Mouse (Mus musculus): ENCODE data around the gene Tor1aip1.
A peak's percentile ranks its signal among the peaks of the same experiment; 100 is the strongest.

The Tor1aip1 gene

GRCm38 (mm10) chr1:156033921-156034320, 2.4 kb downstream of the Tor1aip1 start:
- no peak for DNase-seq (ENCODE audit: low read depth, low spot score)

GRCm38 (mm10) chr1:156028340-156028975, 7.8 kb downstream of the Tor1aip1 start:
- no peak for DNase-seq (ENCODE audit: low read depth, low spot score)

- DNase-seq (ENCODE audit: low read depth, low spot score) = no peak
These were observed 8.4 kb downstream of the Tor1aip1 start for GRCm38 (mm10) chr1:156027849-156028248.

DNA sequence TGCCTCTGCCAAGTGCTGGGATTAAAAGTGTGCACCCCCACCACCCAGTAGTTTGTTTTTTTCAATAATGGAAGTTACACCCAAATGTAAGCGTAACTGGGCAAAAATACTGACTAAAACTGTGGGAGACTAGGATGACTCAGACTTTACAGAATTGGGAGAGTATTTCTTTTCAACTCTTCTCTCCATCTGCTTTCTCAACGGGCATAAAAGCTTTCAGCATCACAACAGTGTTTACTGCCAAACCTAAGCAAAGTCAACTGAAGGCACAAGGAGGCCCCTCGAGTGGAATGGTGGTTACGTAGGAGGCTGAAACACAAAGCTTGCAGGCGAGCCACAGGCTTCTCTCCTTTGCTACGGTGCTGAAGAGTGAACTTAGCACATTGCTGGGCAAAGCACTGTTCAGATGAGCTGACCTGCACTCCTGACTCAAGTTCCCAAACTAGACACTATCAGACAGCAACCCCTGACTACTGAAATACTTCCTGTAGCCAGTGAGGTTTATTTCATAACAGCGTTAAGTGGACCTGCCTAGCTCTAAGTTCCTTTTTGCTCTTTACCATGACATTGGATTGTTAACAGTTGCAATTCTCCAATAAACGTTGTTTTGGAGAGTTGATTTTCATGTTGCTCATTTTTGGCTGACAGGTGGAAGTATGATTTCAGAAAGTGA, 11.3 kb downstream of the Tor1aip1 start:
- DNase-seq (ENCODE audit: low read depth, low spot score) = no peak

DNA sequence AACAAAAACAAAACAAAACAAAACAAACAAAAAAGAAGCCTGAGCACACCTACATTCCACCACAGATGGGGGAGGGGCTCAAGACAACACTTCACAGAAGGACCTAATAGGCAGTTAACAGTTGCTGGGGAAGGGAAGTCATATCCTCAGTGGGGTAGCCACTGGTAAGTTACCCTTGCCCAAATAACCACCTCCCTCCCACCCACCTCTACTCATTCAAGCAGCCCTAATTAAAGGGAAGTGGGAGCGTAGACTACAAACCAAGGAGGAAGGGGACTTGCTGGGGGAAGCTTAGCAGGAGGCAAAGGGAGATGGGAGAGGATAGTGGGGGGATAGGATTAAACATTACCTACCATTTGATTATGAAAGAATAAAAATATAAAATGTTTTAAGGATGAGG, 15.9 kb downstream of the Tor1aip1 start:
- no peak for DNase-seq (ENCODE audit: low read depth, low spot score)

DNA sequence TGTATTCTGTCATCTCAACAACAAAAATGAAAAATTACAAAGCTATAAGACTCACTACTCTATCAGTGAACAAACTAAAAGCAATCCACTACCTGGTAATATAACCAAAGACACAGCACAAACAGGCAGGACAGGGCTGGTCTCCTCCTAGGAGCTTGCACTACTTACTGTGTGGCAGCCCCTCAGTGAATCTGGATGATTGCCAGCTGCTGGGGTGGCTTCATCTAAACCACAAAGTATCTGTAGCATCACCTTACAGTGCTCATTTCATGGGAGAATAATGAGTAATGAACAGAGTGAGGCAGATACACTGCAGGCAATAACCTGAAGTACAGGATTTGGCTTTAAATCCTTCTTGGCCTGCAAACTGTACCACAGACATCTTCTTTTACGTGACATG, 16.5 kb downstream of the Tor1aip1 start:
- no peak for DNase-seq (ENCODE audit: low read depth, low spot score)

- no peak for DNase-seq (ENCODE audit: low read depth, low spot score)
These were observed 27.3 kb downstream of the Tor1aip1 start for GRCm38 (mm10) chr1:156009003-156009402.

- no peak for DNase-seq (ENCODE audit: low read depth, low spot score)
These were observed 30.4 kb downstream of the Tor1aip1 start for GRCm38 (mm10) chr1:156005906-156006305.

DNA sequence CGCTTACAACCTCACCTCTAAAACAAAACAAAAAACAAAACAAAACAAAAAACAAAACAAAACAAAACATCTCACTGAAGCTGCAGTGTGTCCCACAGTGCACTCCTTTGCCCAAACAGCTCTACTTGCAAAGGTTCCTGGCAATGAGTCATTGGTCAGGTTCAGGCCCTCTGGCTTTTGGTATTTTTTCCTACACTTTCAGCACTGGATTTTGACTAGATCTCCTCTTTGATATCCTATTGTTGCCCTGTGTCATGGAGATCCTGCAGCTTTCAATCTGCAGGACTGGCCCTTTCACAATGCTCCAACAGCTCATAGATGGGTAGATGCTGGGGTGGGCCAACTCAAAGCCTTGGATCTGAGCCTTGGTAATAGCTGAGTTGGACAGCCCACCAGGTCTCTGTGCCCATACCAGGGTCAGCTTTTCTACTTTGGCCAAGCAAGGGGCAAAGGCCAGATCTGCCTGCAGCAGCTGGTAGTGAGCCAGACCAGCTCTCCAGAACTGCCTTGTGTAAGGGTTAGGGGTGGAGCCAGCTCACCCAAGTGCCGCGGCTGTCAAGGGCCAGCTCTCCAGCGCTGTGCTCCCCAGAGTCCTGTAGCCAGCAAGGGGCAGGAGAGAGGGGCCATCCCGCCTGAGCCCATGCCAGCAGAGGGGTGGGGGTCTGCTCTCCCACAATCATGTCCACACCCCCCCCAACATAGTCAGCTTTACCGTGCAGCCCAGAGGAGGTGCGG, 32.9 kb downstream of the Tor1aip1 start:
- DNase-seq (ENCODE audit: low read depth, low spot score) = no peak

DNA sequence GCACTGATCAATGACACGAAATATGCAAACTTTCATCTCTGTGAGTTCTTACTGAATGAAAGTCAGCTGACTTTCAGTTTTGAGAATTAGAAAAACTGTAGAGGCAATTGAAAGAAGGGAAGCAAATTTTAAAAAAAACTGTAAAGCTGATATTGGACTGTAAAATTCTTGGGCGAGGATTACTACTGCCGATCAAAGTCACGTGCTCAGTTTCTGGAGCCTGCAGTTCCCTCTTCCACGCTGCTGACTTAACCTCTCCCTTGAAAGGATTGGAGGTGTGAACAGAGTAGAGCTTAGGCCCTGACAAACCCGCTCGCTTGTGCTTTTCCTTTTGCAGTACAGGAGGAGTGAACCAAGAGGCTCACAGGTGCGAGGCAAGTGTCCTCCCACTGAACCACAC, 33.9 kb downstream of the Tor1aip1 start:
- no peak for DNase-seq (ENCODE audit: low read depth, low spot score)

- DNase-seq (ENCODE audit: low read depth, low spot score) = no peak
These were observed 40.7 kb downstream of the Tor1aip1 start for GRCm38 (mm10) chr1:155995612-155996011.

DNA sequence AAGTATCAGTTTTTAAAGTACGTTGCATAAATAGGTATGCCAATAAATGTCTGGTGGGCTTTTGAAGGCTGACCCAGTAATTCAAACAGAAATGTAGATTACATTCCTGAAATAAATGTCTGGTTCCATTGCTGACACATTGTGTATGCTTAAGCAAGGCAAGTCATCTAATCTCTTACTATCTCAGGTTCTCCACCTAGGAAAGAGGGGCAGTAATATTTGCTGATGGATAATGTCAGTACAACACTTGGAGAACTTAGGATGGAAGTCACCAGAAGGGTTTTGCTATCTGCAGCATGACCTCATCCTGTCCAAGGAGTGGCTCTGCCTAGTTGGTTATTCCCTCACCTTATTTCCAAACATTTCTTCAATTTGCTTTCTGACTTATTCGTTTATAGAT, 41.8 kb downstream of the Tor1aip1 start:
- no peak for DNase-seq (ENCODE audit: low read depth, low spot score)

DNA sequence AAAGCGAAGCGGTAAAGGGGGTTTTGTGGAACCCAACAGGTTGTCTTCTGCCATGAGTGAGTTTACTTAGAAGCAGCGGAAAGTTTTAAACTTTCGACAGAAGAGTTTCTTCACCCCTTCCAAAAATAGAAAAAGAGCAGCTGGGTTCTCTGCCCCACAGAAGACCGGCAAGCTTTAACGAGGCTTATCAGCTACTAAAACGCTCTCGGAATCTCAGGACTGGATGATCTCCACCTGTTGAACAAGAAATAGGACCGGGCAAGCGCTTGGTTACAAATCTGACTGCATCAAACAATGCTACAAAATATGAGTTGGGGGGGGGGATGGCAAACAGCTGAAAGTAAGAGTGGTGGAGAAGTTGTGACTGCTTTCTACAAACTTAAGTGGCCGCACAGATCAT, 45.9 kb downstream of the Tor1aip1 start:
- no peak for DNase-seq (ENCODE audit: low read depth, low spot score)

- DNase-seq (ENCODE audit: low read depth, low spot score) = no peak
These were observed 46.9 kb downstream of the Tor1aip1 start for GRCm38 (mm10) chr1:155989387-155989786.

GRCm38 (mm10) chr1:155987625-155988024, 48.7 kb downstream of the Tor1aip1 start:
- no peak for DNase-seq (ENCODE audit: low read depth, low spot score)

GRCm38 (mm10) chr1:155974931-155975330, 61.3 kb downstream of the Tor1aip1 start:
- DNase-seq (ENCODE audit: low read depth, low spot score) = no peak

DNA sequence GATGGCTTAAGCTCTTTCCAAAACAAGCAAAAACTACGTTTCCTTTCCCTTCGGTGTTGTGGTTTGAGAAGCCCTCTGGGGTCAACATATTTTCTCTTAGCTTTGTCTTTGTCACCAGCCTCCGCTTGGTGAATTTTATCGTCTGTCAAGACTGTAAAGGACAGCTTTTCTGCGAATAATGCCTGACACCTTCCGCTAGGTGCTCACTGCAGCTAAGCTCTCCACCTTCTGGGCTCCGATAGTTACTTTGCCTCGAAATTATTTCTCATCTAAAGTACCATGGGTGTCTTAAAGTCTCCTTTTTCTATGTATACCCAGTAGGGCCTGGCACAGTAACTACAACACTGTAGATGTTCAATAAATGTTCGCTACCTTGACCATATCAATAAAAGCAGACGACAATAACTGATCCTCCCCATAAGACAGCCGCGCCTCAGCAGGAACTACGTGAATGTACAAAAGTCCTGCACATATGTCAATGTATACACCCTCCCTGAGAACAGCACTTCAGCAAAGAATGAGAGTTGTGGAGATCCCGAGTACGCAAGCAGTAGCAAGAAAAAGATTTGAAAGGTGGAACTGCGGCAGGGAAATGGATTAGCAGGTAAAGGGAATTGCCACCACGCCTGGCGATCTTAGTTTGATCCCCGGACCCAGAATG, 62.4 kb downstream of the Tor1aip1 start:
- no peak for DNase-seq (ENCODE audit: low read depth, low spot score)

GRCm38 (mm10) chr1:155973068-155973718, 63.1 kb downstream of the Tor1aip1 start, which contains the start of gene Cep350:
Gene Cep350, minus strand, starts transcription at chr1:155973255.
- DNase-seq (ENCODE audit: low read depth, low spot score) = peak; percentile 97

DNA sequence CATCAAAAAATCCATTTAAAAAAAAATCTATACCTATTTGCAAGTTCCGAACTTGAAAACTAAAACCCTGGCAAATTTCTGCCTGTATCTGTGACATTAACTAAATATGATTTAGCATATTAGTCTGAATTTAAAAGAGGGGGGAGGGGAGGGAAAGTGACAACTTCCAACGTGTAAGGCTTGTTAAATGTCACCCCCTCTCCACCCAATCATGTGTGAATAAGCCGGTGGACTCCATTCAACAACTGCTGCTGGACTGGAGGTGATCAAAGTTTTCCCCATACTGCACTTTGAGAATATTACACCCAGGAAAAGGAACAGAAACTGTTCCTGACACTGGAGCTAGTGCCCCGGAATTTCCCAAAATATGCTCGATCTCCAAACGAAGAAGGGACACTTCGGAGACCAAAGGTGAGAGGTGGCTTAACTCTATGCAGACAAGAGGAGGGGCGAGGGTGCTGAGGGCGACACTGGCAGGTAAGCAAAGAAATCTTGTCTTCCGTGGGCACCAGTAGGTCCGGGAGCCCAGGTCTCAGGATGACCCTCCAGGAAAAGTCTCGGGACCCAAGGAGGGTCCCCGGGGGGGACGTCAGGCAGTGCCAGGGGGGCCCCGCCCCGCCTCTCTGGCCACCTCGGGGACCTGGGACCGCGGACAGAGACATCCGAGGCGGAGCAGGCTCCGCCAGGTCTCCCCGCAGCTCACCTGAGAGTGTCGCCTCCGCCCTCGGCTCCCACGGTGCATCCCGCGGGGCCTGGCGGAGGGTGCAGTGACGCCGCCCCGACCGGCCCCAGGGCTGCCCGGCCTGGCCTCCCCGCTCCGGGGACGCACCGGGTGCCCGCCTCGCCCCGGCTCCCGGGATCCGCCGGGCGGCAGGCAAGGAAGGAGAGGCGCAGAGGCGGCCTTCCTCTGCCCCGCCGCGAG, 63.9 kb downstream of the Tor1aip1 start:
- DNase-seq (ENCODE audit: low read depth, low spot score) = no peak
